Mouse (Mus musculus): ENCODE results near the gene Dtx2. TPM values are rescaled to one million over a fixed set of nuclear protein-coding genes. Genes with fewer than 3 reads are reported as not detected.
"Not testable (repeated sequence)": the region's sequence is repeated elsewhere in the genome, so short reads cannot be mapped to it uniquely, and the experiment has no call there.

Dtx2 gene
- polyA plus RNA-seq, 1 experiment from 2014 or later = 22.9 TPM

DNA sequence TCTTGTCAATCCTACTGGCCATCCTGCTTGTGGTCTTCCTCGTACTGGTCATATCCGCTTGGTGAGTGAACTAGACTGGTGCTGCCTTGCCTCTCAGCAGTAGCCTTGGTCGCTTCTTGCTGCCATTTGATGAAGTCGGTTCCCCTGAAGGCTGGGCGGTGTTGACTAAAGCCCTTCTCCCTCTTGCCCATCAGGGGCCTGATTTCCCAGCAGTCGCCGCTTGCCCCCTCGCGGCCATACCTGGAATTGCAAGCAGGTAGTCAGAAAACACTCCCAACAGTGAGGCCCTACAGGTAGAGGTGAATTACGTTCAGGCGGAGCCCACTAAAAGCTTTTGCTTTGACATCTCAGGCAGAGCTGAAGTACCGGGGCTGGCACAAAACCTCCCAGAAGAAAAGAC is 67.0 kb downstream of the Dtx2 start:
- H3K4me2 ChIP-seq (ENCODE audit: low read length) = no peak overlapping the region
- H3K27ac ChIP-seq (ENCODE audit: low read depth, low read length) = no peak overlapping the region
- H3K27me3 ChIP-seq (replicated peaks; ENCODE audit: control insufficient read depth, insufficient read depth, low read length) = no peaks in the 10 kb centered on the region
- H3K36me3 ChIP-seq (ENCODE audit: control insufficient read depth, insufficient read depth, low read length) = no peaks in the 10 kb centered on the region
- H3K9me3 ChIP-seq (ENCODE audit: control insufficient read depth, low read length) = no peaks in the 10 kb centered on the region
- H3K4me3 ChIP-seq (ENCODE audit: low read length) = no peak overlapping the region
- H3K4me1 ChIP-seq (ENCODE audit: control insufficient read depth, insufficient read depth, low read depth, low read length) = no peaks in the 10 kb centered on the region
- no peak for ATAC-seq
- H3K9ac ChIP-seq (ENCODE audit: low read depth, low read length) = no peak overlapping the region
- 12% methylated on average over 12 of the region's 12 CpGs for WGBS

DNA sequence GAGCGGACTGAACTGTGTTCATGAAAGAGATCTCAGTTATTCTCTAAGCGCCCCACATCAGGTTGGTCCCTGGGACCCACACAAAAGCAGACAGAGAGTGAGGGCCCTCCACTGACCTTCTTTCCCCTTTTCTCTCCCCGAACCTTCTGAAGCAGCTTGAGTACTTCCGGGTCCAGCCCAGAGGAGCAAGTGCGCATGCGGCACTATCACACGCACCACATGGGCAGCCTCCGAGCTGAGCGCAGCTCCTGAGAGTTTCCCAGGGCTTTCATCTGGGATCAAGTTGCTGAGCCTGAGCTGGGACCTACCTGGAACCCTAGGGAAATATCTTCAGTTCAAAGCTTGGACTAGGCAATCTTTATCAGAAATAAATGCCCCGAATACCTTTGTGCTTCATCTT is 69.3 kb downstream of the Dtx2 start:
- no peaks in the 10 kb centered on the region for H3K4me1 ChIP-seq (ENCODE audit: control insufficient read depth, insufficient read depth, low read depth, low read length)
- no peak overlapping the region for H3K4me3 ChIP-seq (ENCODE audit: low read length)
- H3K36me3 ChIP-seq (ENCODE audit: control insufficient read depth, insufficient read depth, low read length) = no peaks in the 10 kb centered on the region
- no peak overlapping the region for H3K4me2 ChIP-seq (ENCODE audit: low read length)
- no peaks in the 10 kb centered on the region for H3K27me3 ChIP-seq (replicated peaks; ENCODE audit: control insufficient read depth, insufficient read depth, low read length)
- ATAC-seq = no peak
- H3K27ac ChIP-seq (ENCODE audit: low read depth, low read length) = no peak overlapping the region
- WGBS = 90% methylated on average over 10 of the region's 10 CpGs
- no peak overlapping the region for H3K9ac ChIP-seq (ENCODE audit: low read depth, low read length)
- H3K9me3 ChIP-seq (ENCODE audit: control insufficient read depth, low read length) = no peaks in the 10 kb centered on the region

DNA sequence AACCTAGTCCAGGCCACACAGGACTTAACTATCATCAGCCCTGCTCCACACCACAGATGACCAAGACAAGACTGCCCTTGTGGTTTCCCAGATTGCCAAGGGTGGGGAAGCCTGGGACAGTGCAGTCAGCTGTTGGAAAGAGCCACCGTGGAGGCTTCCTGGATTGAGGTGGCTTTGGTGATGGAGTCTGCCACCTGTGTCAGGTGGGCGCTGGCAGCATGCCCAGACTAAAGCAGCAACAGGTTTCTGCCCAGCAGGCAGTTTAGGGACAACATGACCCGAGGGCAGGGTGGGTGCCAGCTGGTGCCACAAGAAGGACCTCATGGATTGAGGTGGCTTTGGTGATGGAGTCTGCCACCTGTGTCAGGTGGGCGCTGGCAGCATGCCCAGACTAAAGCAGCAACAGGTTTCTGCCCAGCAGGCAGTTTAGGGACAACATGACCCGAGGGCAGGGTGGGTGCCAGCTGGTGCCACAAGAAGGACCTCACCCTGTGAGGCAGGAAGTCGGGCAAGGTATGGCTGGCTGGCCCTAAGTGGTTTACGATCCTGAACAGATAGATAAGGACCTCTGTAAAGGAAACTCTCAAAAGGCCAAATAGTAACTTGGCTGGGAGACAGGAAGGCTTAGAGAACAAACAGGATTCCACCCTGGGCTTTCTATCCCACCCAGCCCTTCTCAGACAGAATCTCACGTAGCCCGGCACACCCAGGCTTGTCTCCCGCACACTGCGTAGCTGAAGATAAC is 72.0 kb downstream of the Dtx2 start:
- not testable (repeated sequence) for H3K4me2 ChIP-seq (ENCODE audit: low read length)

DNA sequence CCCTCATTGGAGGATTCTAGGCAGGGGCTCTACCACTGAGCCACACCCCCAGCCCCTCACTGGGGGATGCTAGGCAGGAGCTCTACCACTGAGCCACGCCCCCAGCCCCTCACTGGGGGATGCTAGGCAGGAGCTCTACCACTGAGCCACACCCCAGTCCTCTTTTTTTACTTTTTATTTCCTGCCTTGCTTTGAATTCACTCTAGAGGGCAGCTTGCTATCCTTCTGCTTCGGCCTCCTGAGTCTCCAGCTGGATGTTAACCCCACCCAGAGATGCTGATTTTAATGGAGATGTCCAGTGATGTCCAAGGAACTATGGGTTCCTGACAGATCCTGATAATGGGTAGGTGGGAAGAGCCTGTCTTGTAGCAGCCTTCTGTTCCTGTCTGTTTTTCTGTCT is 74.8 kb downstream of the Dtx2 start:
- Histone ChIP-seq H3K36me3 (ENCODE audit: control insufficient read depth, insufficient read depth, low read length) (no peaks in the 10 kb centered on the region), H3K27ac (ENCODE audit: low read depth, low read length) (no peak overlapping the region), H3K4me2 (ENCODE audit: low read length) (no peak overlapping the region), H3K9ac (ENCODE audit: low read depth, low read length) (no peak overlapping the region), H3K27me3 (replicated peaks; ENCODE audit: control insufficient read depth, insufficient read depth, low read length) (no peaks in the 10 kb centered on the region; the same call in 1 of the 2 replicates), H3K9me3 (ENCODE audit: control insufficient read depth, low read length) (no peaks in the 10 kb centered on the region), H3K4me3 (ENCODE audit: low read length) (no peak overlapping the region), H3K4me1 (ENCODE audit: control insufficient read depth, insufficient read depth, low read depth, low read length) (no peaks in the 10 kb centered on the region)
- ATAC-seq = no peak
- 83% methylated on average over 1 of the region's 2 CpGs for WGBS

More for the DNA sequence above, 72.0 kb downstream of the Dtx2 start:
- H3K27ac ChIP-seq (ENCODE audit: low read depth, low read length); H3K9me3 ChIP-seq (ENCODE audit: control insufficient read depth, low read length); H3K4me3 ChIP-seq (ENCODE audit: low read length); H3K36me3 ChIP-seq (ENCODE audit: control insufficient read depth, insufficient read depth, low read length); ATAC-seq; H3K4me1 ChIP-seq (ENCODE audit: control insufficient read depth, insufficient read depth, low read depth, low read length); H3K27me3 ChIP-seq (replicated peaks; ENCODE audit: control insufficient read depth, insufficient read depth, low read length); H3K9ac ChIP-seq (ENCODE audit: low read depth, low read length): not testable (repeated sequence)
- WGBS = 82% methylated on average over 11 of the region's 11 CpGs

DNA sequence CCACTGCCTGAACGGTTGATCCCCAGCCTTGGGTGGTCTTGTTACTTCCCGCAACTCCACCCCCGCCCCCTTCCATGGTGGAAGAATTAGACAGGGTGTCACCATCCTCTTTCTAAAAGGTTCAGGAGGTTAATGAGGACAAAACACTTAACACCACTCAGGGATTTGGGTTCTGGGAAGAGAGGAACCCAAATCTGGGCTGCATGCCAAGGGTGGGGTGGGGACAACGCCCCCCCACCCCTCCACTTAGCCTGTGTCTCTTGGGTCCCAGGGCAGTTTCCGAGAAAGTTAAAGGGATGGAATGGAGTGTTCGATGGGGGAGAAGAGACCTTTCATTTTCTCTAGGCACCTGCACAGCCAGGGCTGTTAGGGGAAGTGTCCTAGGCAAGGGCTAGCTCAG is 78.5 kb downstream of the Dtx2 start:
- H3K9me3 ChIP-seq (ENCODE audit: control insufficient read depth, low read length) = no peaks in the 10 kb centered on the region
- no peaks in the 10 kb centered on the region for H3K4me1 ChIP-seq (ENCODE audit: control insufficient read depth, insufficient read depth, low read depth, low read length)
- H3K27ac ChIP-seq (ENCODE audit: low read depth, low read length) = no peak overlapping the region
- H3K4me2 ChIP-seq (ENCODE audit: low read length) = no peak overlapping the region
- H3K4me3 ChIP-seq (ENCODE audit: low read length) = no peak overlapping the region
- ATAC-seq = no peak
- no peaks in the 10 kb centered on the region for H3K36me3 ChIP-seq (ENCODE audit: control insufficient read depth, insufficient read depth, low read length)
- no peaks in the 10 kb centered on the region; the same call in 1 of the 2 replicates for H3K27me3 ChIP-seq (replicated peaks; ENCODE audit: control insufficient read depth, insufficient read depth, low read length)
- no peak overlapping the region for H3K9ac ChIP-seq (ENCODE audit: low read depth, low read length)
- WGBS = 61% methylated on average over 6 of the region's 6 CpGs

DNA sequence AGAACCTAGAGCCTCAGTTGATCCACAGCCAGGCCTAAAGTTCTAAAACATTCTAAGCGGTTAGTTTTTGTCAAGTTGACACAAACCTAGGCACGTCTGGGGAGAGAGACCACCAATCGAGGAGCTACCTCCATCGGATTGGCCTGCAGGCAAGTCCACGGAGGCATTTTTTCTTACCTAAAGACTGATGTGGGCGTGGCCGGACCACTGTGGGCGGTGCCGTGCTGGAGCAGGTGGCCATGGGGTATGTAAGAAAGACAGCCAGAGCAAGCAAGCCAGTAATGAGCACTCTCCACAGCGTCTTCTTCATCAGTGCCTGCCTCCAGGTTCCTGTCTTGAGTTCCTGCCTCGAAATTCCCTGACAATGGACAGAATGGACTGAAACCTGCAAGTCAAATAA is 78.9 kb downstream of the Dtx2 start:
- 70% methylated on average over 11 of the region's 11 CpGs for WGBS
- no peak for ATAC-seq

DNA sequence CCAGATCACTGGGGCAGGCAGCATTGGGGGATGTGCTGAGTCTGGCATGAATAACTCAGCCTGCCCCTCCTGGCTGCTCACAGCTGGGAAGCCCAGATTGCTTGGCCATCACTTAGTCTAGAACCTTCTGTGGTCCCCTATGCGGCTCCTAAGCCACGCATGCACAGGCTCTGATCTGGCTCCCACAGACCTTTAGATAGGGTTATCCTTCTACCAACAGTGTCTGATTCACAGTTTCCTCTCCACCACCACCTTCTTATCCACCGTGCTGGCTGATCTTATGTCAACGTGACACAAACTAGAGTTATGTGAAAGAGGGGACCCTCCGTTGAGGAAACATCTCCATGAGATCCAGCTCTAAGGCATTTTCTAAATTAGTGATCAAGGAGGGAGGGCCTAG is 80.5 kb downstream of the Dtx2 start:
- Histone ChIP-seq H3K27ac (ENCODE audit: low read depth, low read length) (no peak overlapping the region), H3K9me3 (ENCODE audit: control insufficient read depth, low read length) (no peaks in the 10 kb centered on the region), H3K36me3 (ENCODE audit: control insufficient read depth, insufficient read depth, low read length) (no peaks in the 10 kb centered on the region), H3K27me3 (replicated peaks; ENCODE audit: control insufficient read depth, insufficient read depth, low read length) (no peaks in the 10 kb centered on the region; the same call in 1 of the 2 replicates), H3K9ac (ENCODE audit: low read depth, low read length) (no peak overlapping the region), H3K4me3 (ENCODE audit: low read length) (no peak overlapping the region), H3K4me1 (ENCODE audit: control insufficient read depth, insufficient read depth, low read depth, low read length) (no peaks in the 10 kb centered on the region), H3K4me2 (ENCODE audit: low read length) (no peak overlapping the region)
- no peak for ATAC-seq
- 91% methylated on average over 5 of the region's 5 CpGs for WGBS

More for the DNA sequence above, 78.9 kb downstream of the Dtx2 start:
- H3K27ac ChIP-seq (ENCODE audit: low read depth, low read length) = no peak overlapping the region
- no peaks in the 10 kb centered on the region for H3K9me3 ChIP-seq (ENCODE audit: control insufficient read depth, low read length)
- H3K4me3 ChIP-seq (ENCODE audit: low read length) = no peak overlapping the region
- no peaks in the 10 kb centered on the region; the same call in 1 of the 2 replicates for H3K27me3 ChIP-seq (replicated peaks; ENCODE audit: control insufficient read depth, insufficient read depth, low read length)
- no peaks in the 10 kb centered on the region for H3K4me1 ChIP-seq (ENCODE audit: control insufficient read depth, insufficient read depth, low read depth, low read length)
- no peak overlapping the region for H3K4me2 ChIP-seq (ENCODE audit: low read length)
- no peaks in the 10 kb centered on the region for H3K36me3 ChIP-seq (ENCODE audit: control insufficient read depth, insufficient read depth, low read length)
- H3K9ac ChIP-seq (ENCODE audit: low read depth, low read length) = no peak overlapping the region

DNA sequence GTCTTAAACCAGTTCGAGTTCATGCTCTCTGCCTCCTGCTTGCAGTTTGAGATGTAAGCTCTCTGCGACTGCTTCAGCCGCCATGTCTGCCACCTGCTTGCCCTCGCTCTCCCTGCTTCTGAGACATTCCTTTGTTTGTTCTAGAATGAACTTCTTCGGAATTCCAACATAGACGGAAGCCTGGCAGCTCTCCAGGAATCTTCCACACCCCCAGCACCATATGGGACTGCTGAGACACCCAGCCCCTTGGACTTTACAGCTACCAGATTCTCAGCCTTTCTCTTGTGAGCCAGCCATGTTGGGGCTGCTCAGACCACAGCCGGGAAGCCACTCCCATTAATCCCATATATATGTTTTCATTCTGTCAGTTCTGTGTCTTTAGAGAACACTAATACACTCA is 81.7 kb downstream of the Dtx2 start:
- Histone ChIP-seq H3K9ac (ENCODE audit: low read depth, low read length) (no peak overlapping the region), H3K4me3 (ENCODE audit: low read length) (no peak overlapping the region), H3K4me1 (ENCODE audit: control insufficient read depth, insufficient read depth, low read depth, low read length) (no peaks in the 10 kb centered on the region), H3K36me3 (ENCODE audit: control insufficient read depth, insufficient read depth, low read length) (no peaks in the 10 kb centered on the region), H3K4me2 (ENCODE audit: low read length) (no peak overlapping the region), H3K9me3 (ENCODE audit: control insufficient read depth, low read length) (no peaks in the 10 kb centered on the region), H3K27me3 (replicated peaks; ENCODE audit: control insufficient read depth, insufficient read depth, low read length) (no peaks in the 10 kb centered on the region; the same call in 1 of the 2 replicates), H3K27ac (ENCODE audit: low read depth, low read length) (no peak overlapping the region)
- WGBS = 33% methylated on average over 7 of the region's 7 CpGs
- ATAC-seq = 0 out of 2 replicates have a peak, but pooled peaks have one; percentile 6

DNA sequence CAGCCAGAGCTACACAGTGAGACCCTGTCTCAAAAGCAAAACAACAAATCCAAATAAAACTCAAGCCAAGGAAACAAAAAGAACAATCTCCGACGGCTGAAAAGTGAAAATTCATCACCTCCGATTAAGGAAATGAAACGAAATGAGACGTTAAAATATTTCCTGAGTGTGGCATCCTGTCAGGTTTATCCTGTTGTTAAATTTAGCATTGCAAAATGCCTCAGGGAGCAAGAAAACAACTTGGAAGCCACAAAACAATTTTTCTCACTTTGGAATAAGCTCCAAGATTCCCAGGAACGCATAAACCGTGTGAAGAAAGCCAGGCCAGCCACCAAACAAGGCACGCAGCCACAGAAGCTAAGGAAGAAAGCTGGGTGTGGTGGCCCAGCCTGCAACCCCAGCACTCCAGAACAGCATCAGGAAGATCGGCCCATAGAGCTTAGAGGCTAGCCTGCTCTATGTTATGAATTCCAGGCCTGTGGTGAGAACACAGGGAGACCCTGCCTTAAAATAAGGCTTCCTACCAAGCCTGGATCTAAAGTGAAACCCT is 82.5 kb downstream of the Dtx2 start:
- no peak overlapping the region for H3K4me3 ChIP-seq (ENCODE audit: low read length)
- no peak overlapping the region for H3K4me2 ChIP-seq (ENCODE audit: low read length)
- no peaks in the 10 kb centered on the region; the same call in 1 of the 2 replicates for H3K27me3 ChIP-seq (replicated peaks; ENCODE audit: control insufficient read depth, insufficient read depth, low read length)
- ATAC-seq = no peak
- no peaks in the 10 kb centered on the region for H3K36me3 ChIP-seq (ENCODE audit: control insufficient read depth, insufficient read depth, low read length)
- no peaks in the 10 kb centered on the region for H3K9me3 ChIP-seq (ENCODE audit: control insufficient read depth, low read length)
- H3K9ac ChIP-seq (ENCODE audit: low read depth, low read length) = no peak overlapping the region
- H3K27ac ChIP-seq (ENCODE audit: low read depth, low read length) = no peak overlapping the region
- H3K4me1 ChIP-seq (ENCODE audit: control insufficient read depth, insufficient read depth, low read depth, low read length) = no peaks in the 10 kb centered on the region
- 83% methylated on average over 9 of the region's 9 CpGs for WGBS

Data from hindbrain, embryonic 16.5 days (tissue).